Mouse (Mus musculus) fibroblast of lung, adult 2 months (primary cell): ENCODE results near the gene 4930469K13Rik.

Experiments
- DNase-seq: peaks from one replicate; pipeline ENCODE4 v3.0.0-alpha.2; 2011; ENCODE audit warnings: low read depth

4930469K13Rik gene

DNA sequence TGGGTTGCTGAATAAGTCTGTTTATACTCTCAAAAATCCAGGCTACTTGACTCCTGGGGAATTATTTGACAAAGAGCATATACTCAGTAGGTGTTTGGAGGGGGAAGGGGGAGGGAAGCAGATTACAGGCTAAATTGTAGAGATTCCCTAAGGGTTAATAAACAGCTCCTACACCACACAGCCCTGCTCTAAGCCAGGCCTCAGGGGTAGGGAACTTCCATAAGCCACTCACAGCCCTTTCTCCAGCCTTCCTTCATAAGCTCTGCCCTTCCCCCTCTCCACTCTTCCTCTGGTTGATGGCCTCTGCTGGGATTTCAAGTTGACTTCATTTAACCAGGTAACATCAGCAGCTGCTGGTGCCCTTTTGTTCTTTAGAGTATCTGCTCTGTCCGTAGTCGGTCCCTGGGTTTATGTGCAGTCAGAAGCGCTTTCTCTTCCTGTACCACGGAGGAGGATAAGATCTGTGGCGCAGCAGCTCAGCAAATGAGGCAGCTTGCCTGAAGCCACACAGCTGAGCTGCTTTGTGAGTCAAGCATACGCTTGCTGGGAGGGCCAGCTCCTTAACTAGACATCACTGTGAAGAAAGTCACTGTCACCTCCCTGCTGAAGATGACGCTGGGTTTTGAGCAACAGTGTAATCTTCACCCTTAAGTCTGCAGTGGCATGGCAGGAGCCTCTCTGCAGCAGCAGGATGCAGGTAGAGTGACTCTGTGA is 159.6 kb downstream of the 4930469K13Rik start:
- DNase-seq, result no peak

DNA sequence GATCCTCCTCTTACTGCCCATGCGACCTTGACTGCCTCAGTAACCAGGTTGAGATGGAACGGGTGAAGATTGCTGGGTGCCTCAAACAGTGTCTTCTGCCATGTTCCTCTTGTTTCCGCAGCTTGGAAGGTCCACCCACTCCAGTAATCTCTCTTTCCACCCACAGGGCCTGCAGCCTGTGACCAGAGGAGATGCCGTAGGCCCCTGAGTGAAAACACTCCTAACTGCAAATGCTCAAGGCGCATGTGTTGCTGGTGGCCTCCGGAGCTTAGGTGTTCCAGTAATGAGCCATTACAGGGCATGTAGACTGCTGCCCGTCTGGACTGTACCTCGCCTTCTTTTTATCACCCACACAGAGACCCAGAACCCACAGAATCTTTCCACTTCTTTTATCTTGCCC is 160.7 kb downstream of the 4930469K13Rik start:
- no peak for DNase-seq

DNA sequence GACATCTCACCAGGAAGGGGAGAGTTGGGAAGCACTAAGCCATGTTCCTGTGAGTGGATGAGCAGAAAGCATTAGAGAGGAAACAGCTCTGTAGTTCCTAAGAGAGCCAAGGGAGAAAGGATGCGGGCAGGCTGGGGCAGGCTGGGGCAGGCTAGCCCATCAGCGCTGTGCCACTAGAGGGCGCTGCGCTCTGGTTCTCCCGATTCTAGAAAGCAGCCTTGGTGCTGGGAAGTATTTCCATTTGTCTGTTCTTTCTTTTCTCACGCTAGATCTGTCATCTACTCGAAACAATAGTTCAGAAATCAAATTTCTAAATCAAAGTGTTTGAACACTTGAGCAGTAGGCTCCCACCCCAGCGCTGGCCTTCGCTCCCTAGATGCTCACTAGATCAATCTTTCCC is 164.1 kb downstream of the 4930469K13Rik start:
- no peak for DNase-seq

- DNase-seq, result no peak
Measured at GRCm38 (mm10) chr11:33932386-33933111, 165.8 kb downstream of the 4930469K13Rik start.

- DNase-seq, result no peak
Measured at GRCm38 (mm10) chr11:33931836-33932385, 166.4 kb downstream of the 4930469K13Rik start.

DNA sequence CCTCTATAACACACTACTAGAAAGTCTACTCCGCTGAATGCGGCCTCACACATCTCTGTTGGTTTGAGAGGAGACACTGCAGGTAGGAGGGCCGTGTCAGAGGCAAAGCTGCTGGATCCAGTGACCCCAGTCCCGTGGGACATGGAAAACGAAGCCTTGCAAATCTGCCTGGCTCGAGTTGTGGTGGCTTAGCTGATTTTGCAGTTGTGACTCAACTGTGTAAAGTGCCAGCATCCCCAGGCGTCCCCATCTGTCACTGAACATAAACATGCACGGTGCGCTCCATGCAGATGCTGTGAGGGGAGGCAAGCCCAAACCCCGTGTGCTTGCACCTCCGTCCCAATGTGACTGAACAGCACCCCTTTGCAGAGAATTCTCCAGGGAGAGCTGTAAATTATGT is 168.9 kb downstream of the 4930469K13Rik start:
- no peak for DNase-seq

DNA sequence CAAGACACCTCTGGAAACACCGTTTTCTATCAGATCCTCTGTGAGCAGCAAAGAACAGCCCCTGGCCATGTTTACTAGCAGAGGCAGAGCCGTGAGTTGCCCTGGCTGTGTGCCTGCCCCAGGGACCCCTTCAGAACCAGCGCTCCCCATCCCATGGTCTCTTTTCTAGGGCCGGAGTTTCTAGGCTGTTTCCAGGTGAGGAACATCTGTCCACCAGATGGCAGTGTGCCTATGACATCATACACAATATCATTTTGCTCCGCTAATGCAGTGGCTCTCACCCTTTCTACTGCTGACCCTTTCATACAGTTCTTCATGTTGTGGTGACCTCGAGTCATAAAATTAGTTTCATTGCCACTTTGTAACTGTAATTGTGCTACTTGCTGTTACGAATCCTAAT is 169.7 kb downstream of the 4930469K13Rik start:
- DNase-seq, result no peak

GRCm38 (mm10) chr11:33927836-33928235 is 170.5 kb downstream of the 4930469K13Rik start:
- DNase-seq, result no peak

DNA sequence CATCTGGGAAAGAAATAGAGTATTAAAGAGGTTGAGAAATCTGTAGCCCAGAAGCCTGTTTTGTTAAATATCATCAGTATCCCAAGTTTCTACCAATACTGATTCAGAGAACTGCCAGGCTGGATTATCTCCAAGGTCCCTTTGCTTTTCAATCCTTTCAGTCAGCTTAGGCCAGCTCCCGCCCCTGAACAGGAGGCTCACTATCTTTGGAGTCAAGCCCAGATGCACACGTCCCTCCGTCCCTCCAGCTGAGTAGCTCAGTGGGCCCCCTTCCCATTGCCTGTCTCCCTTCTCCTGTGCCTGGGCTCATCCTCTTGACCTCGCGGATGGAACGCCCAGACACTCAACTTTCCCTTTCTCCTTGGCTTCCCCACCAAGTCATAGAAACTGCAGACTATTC is 171.0 kb downstream of the 4930469K13Rik start:
- no peak for DNase-seq

GRCm38 (mm10) chr11:33926551-33926950 is 171.8 kb downstream of the 4930469K13Rik start:
- no peak for DNase-seq

DNA sequence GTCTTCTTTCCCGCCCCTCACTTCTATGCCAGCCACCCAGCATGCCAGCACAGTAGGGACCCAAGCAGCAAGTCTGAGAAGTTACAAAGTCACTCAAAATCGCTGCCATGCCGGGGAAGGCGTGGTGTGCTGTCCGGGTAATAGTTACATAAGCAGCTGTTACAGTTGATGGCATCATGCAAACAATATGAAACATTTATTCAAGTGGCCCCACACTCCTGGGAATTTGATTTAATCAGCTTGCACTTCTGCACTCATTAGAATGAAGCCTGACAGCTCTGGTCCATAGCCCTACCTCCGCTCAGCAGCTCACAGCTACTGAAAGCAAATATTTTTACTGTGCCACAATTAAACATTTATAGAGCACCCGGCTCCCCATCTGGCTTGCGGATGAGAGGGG is 172.6 kb downstream of the 4930469K13Rik start:
- no peak for DNase-seq
